In the genomic region with DNA sequence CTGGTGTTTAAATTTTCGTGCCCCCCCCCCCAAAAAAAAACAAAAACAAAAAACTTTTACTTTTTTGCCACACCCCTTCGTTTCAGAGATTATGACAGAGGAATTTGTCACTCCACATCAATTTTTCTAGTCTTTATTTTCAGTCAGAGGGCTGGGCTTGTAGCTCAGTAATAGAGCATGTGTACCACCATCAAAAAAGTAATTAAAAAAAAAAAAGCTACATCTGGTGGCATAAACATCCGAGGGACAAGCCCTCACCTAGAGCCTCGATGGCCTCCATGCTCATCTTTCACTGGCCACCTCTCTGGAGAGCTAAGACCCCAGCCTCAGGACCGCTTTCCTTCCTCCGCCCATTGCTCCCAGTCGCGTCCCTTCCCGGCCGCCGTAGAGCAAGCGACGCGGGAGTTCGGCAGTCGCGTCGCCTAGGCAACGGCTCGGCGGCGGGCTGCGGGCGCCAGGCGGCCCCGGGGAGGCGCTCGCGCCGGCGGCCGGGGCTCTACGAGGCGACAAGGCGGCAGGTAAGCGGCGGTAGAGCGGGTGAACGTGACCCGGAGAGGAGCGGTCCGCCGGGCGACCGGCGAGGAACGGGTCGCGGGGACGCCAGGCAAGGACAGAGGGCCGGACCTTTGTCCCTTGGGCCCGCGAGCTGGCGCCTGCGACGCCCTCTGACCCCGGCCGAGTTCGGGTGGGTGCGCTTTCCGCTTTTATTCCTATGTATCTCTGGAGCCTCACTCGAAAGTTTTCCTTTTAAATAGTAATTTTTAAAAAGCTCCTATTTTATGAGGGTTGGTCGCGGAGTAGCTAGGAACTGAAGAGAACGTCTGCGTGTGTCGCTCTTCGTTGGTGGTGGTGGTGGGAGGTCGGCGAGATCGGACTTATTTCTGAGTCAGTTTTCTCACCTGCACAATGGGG, we compare ENCODE assay signal across 8 mouse cellular contexts. TPM values are rescaled to one million over a fixed set of nuclear protein-coding genes. Genes with fewer than 3 reads are reported as not detected.
DNase-seq lines count a peak whose midpoint lies in the region; ATAC-seq lines count a peak whose summit lies in the region.

Pkig (plus strand) TSS at position 412 of the 912 bp plus-strand sequence.

- peaks cover 23% of the 10 kb centered on the region for H3K4me1 ChIP-seq in embryonic facial prominence, embryonic 12.5 days
- peaks cover 30% of the 10 kb centered on the region for H3K4me1 ChIP-seq in limb, embryonic 13.5 days
- peaks cover 23% of the 10 kb centered on the region for H3K4me1 ChIP-seq in midbrain, embryonic 15.5 days

- WGBS in embryonic facial prominence, embryonic 12.5 days = under 1% methylated on average over 71 of the region's 71 CpGs
- WGBS in limb, embryonic 13.5 days = under 1% methylated on average over 68 of the region's 71 CpGs
- under 1% methylated on average over 71 of the region's 71 CpGs for WGBS in midbrain, embryonic 15.5 days

- no peaks in the 10 kb centered on the region for H3K27me3 ChIP-seq in embryonic facial prominence, embryonic 12.5 days
- no peaks in the 10 kb centered on the region for H3K27me3 ChIP-seq in limb, embryonic 13.5 days
- no peaks in the 10 kb centered on the region for H3K27me3 ChIP-seq in midbrain, embryonic 15.5 days (replicated peaks)

- peak within 1 kb of the TSS; percentile 76 for H3K9ac ChIP-seq in embryonic facial prominence, embryonic 12.5 days
- H3K9ac ChIP-seq in limb, embryonic 13.5 days = peak within 1 kb of the TSS; percentile 82
- peak within 1 kb of the TSS; percentile 78 for H3K9ac ChIP-seq in midbrain, embryonic 15.5 days

- H3K9me3 ChIP-seq in embryonic facial prominence, embryonic 12.5 days = no peaks in the 10 kb centered on the region
- H3K9me3 ChIP-seq in limb, embryonic 13.5 days = no peaks in the 10 kb centered on the region
- no peaks in the 10 kb centered on the region for H3K9me3 ChIP-seq in midbrain, embryonic 15.5 days

- H3K36me3 ChIP-seq in embryonic facial prominence, embryonic 12.5 days = no peaks in the 10 kb centered on the region
- no peaks in the 10 kb centered on the region for H3K36me3 ChIP-seq in limb, embryonic 13.5 days
- H3K36me3 ChIP-seq in midbrain, embryonic 15.5 days (replicated peaks) = no peaks in the 10 kb centered on the region

- peak; percentile 84; the same call in 1 of the 2 replicates for ATAC-seq in embryonic facial prominence, embryonic 12.5 days (ENCODE audit: insufficient number of reproducible peaks, insufficient read depth, low FRiP score, low TSS enrichment)
- peak; percentile 91 for ATAC-seq in limb, embryonic 13.5 days (ENCODE audit: low FRiP score, low read depth)
- ATAC-seq in midbrain, embryonic 15.5 days (replicated peaks) = peak; percentile 94

- peak within 1 kb of the TSS; percentile 50 for H3K4me2 ChIP-seq in embryonic facial prominence, embryonic 12.5 days (replicated peaks)
- H3K4me2 ChIP-seq in limb, embryonic 13.5 days (replicated peaks) = peak within 1 kb of the TSS; percentile 59
- H3K4me2 ChIP-seq in midbrain, embryonic 15.5 days = peak within 1 kb of the TSS; percentile 70

- H3K27ac ChIP-seq in embryonic facial prominence, embryonic 12.5 days = peak within 1 kb of the TSS; percentile 75
- H3K27ac ChIP-seq in limb, embryonic 13.5 days = peak within 1 kb of the TSS; percentile 69; the same call in 1 of the 2 replicates
- peak within 1 kb of the TSS; percentile 87 for H3K27ac ChIP-seq in midbrain, embryonic 15.5 days

- DNase-seq in 416B (ENCODE audit: low read depth) = peak; percentile 83
- DNase-seq in adrenal gland, postnatal 36 days = peak; percentile 91 to 94
- peak; percentile 91 for DNase-seq in heart, adult 18-20 months
- DNase-seq in kidney, adult 18-20 months = peak; percentile 87
- DNase-seq in spleen, adult 18-20 months = peak; percentile 80 to 82

- H3K4me3 ChIP-seq in embryonic facial prominence, embryonic 12.5 days = peak within 1 kb of the TSS; percentile 82
- H3K4me3 ChIP-seq in limb, embryonic 13.5 days = peak within 1 kb of the TSS; percentile 84
- peak within 1 kb of the TSS; percentile 96 for H3K4me3 ChIP-seq in midbrain, embryonic 15.5 days

RNA-seq across cellular contexts. Expression of gene Pkig, which starts in this region (rescaled TPM):
- total RNA-seq in adrenal gland, postnatal 36 days (2021) = 10 to 100 TPM; 45.0 to 46.0 TPM
- 119 and 128 TPM in 2 replicates for polyA plus RNA-seq in embryonic facial prominence, embryonic 12.5 days (2016; fragmentation: Nextera tagmentation; extraction: Ambion mirVana)
- total RNA-seq in heart, adult 18-20 months (2021) = 100 to 1,000 TPM; 219 to 232 TPM
- polyA plus RNA-seq in limb, embryonic 13.5 days (2015; fragmentation: Nextera tagmentation; extraction: Ambion mirVana) = 131 and 134 TPM in 2 replicates
- polyA plus RNA-seq in midbrain, embryonic 15.5 days (2015; fragmentation: Nextera tagmentation; extraction: Ambion mirVana) = 125 TPM in 2 replicates

Comparison
In these comparisons a context has a peak if more than half of its experiments do, and no peak if none do; other contexts are left out.
1. Peak in every context shown above with its lines: DNase-seq, ATAC-seq, H3K4me3 ChIP-seq and H3K27ac ChIP-seq.
2. RNA of gene Pkig (total RNA-seq): 219 to 232 TPM in heart, adult 18-20 months; 45.0 to 46.0 TPM in adrenal gland, postnatal 36 days; every median in the first group is over 4 times any median in the second.